Mouse (Mus musculus): ENCODE measurements at regions not wholly inside any gene's neighbourhood (a gene's known extent, or its start where the extent isn't known, plus 50 kb on each side); places are given as distances from the start of the nearest gene placed in this dataset.

DNA sequence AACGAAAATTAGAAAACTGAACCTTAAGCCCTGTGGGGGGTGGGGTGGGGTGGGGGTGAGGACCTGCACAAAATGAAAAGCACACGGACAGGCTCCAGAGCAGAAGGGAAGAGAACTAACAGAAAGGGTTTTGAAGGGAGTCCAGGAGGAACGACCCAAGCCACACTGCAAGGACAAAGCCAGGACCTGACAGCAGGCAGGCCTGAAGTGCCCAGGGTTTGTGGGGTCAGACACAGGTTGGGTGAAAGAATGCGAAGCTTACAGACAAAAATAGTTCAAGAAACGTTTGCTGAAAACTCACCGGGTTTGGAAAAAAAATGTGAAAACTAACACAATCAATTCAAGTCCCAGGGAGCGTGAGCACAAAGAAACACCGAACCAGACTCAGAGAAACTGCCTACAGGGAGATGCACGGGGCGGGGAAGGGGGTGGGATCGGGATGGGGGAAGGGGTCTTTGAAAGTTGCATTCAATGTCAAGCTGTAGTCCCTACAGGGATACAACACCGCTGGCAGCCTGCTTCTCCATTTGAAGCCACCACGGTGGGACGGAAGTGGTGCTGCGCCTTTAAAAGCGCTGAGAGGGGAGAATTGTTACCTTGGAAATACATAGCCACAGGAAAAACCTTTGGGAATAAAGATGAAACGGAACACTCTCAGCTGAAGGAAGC lies 618.9 kb upstream of the Fam19a5 start:
- TF ChIP-seq CTCF (IDR thresholded peaks at IDR 0.05; ENCODE audit: borderline replicate concordance, insufficient read depth, low read depth, low read length) (no peak), POLR2A (IDR thresholded peaks at IDR 0.05; ENCODE audit: borderline replicate concordance, insufficient read depth, low read length) (no peak)

Measured in cerebellum, adult 2 months (tissue).